Mouse (Mus musculus) ovary, adult 18-20 months (tissue): ENCODE results near the gene Dmd.

Experiments
- DNase-seq: peaks from one replicate; pipeline ENCODE4 v3.0.0; 2022; ENCODE audit warnings: low spot score, mixed read lengths

The Dmd gene

DNA sequence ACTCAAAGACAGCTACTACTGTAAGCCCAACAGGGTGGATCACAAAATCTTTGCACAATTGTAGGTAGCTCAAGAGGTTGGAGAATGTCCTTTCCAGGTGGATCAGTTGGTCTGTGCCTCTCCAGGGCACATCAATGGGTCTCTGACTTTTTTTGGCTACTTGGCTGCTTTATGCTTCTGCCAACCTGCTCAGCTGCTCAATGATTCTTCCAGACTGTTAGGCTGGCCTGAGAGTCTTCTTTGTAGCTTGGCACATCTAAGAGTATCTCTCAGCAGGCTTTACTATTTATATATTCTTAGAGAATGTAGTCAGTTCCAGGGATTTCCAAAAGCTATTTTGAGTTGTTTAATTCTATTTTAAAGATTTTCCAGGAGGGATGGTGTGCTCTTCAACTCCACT is 1416.3 kb downstream of the Dmd start:
- no peak for DNase-seq

DNA sequence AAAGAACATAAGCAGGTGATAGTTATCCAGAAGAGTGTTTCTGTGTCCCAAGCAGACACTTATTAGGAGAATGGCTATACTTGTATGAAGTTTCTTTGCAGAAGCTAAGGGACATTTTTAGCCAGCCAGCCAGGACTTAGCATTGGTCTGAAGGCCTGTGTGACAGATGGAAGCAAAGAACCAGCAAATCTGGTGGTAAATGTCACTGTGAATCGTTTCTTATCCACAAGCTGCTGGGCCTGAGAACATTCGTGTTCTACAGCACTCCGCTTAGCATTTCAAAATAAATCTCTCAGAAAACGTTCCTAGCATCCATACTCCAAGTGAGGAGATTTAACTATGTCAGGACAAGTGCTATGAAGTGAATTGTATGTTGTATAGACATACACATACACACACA is 1486.9 kb downstream of the Dmd start:
- DNase-seq, result no peak

DNA sequence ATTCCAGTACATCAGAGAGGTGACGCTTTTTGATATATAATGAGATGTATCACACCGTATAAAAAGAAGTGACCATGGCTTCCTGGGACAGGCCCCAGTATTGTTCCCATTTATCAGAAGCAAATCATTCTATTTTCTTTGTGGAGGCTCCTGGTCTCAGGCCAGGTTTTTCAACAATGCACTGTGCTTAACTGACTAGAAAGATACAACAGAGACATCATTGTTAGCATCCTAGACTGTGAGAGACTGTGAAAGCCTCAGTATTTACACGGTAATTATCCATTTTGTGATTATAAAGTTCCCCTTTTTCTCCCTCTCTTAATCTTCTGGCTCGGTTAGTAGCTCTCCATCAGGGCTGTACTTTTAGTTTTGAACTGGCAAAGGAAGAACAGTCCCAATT is 1487.9 kb downstream of the Dmd start:
- DNase-seq, result no peak

DNA sequence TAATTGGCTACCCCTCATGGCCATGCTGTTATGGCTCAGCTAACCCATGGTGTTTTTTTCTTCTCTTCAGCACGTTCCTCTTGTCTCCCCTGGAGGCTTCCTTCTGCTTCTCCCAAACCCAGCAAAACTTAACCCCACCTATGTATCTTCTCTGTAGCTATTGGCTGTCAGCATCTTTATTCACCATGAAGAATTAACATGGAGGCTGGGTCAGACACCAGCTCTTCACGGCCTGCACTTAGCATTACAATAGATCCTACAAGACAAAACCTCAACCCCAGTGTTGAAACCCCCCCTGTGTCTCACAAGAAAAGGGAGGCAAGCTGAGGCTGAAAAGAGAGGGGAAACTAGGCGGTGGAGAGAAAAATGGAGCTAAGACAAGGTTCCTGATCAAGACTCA is 1494.3 kb downstream of the Dmd start:
- no peak for DNase-seq

DNA sequence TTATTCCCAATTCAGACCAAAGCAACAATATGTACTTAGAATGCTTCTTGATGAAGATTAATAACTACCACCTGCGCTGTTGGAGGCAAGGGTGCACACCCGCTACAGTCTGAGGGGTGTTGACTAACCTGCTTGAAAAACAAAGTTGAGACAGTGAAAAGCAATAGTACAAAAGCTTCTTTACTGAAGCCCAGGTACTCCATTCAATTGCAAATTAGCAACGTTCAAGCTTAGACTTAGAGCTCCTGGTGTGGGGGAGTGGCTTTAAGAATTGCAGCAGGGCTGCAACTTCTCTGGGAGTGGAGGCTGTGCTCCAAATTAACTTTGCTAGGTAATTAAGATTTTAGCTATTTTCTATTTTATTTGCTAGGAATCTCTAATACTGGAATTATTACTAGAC is 1495.3 kb downstream of the Dmd start:
- DNase-seq, result no peak

DNA sequence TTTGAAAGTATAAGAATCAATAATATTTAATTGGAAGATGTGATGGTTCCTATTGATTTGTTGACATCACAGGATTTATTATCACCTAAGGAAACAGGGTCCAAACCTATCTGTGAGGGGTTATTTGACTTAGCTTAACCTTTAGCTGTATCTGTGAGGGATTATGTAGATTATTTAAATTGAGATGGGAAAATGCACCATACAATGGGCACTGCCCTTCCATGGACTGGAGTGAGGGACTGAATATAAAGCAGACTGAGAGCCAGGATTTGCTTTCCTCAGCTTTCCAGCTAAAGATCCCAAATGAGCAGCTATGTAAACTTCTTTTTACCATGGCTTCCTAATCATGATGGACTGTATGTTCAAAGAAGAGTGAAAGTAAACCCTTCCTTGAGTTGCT is 1496.0 kb downstream of the Dmd start:
- no peak for DNase-seq

DNA sequence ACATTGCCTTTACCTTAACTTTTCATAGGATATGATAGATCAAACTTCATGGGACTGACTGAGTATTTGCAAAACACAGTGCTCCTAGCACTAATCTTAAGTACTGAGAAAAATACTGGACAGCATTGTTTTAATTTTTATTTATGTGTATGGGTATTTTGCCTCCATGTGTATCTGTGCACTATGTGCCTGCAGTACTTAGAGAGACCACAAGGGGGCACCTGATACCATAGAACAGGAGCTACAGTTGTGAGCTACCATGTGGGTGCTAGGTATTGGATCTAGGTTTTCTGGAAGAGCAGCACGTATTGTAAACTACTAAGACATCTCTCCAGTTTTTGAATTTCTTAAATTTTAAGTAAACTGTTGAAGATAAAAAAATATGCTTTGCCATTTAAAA is 1505.8 kb downstream of the Dmd start:
- DNase-seq, result no peak

DNA sequence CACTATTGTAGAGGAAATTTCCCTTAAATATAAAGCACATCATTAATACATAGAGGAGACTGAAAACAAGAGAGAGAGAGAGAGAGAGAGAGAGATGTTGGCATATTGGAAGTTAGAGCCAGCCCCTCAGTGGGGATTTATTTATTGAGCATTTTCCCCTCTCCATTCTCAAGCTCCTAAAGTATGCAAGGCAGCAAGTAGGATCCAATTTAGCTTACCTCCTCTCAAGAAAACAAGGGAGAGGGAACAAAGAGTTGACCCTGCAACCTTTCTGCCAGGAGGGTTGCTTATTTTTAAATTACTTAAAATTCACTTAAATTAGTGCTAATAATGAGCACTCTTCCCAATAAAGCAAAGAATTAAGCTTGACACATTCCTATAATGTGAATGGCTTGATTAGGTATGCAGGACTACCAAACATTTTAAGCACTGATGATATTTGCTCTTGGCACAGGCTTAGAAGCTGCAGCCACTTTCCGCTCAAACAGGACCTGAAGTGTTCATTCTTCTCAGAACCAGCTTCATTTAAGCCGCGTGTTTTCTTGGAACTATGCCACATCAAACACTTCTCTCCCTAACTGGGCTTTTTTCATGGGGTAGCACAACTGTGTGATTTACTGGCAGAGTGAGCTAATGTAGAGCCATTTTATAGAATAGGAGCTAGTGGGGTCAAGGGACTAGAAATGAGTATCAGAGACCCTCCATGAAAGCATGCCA is 1566.1 kb downstream of the Dmd start:
- no peak for DNase-seq

DNA sequence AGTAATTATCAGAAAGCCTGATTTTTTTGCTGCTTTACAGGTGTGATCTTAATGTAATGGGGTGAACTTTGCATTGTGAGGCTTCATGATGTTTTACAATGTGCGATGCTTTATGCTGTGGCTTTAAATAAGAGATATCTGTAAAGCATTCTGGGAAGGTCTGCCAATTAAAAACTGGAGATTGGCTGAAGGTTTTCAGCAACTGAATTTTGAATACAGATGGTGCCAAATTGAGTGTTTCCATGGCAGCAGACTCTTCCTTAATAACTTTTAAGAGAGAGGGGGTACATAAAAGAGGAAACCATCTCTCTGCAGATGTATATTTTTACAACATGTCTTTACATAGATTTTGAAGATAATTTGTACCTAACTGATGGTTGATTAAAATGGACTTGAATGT is 1603.3 kb downstream of the Dmd start:
- no peak for DNase-seq

DNA sequence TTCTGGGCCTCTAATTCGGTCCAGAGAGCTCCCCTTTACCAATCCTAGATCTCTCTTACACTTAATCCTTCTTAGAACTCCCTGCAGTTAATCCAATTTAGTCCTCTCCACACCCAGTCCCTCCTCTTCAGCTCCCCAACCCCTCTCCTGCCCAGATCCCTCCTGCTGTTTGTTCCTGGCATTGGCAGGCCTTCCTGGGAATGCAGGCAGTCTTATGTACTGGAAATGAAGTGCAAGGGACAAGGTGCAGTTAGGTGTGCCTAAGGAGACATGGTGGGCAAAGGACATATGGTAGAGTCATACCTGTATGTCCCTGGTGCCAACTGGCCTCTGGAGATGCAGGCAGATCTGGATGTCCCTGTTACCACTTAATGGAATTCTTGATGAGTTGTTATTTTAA is 1604.8 kb downstream of the Dmd start:
- DNase-seq, result no peak

DNA sequence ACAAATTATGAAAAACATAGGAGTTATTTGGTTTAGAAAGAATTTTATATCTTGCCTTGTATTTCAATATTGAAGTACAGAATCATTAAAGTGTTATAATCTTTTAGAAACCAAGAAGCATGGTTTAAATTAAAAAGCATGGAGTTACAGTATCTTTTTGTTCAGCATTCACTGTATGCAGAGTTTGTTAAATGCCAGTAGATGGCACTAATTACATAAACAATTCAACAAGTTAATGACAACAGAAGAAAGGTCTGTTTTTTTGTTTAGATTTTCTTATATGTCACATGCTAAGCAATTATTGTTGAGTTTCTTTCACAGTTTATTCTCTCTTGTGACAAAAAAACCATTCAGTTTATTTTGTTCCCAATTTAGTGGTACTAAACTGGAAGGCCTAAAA is 1649.8 kb downstream of the Dmd start:
- DNase-seq, result no peak

DNA sequence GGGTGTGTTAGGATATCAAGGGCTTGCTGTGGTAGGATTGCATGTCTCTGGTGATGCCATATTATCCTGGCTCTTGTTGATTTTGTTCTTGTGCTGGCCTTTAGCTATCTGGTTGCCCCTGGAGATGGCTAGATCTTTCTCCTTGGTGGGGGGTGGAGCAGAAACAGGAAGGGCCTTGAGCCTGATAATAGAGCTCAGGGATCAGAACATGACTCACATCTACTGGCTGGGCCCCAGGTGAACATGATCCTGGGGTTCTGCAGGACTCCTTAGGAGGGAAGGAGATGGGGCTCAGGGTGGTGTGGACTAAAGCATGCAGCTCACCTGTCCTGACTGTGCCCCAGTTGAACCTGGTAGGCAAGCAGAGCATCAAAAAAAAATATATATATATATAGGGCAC is 1691.8 kb downstream of the Dmd start:
- no peak for DNase-seq

DNA sequence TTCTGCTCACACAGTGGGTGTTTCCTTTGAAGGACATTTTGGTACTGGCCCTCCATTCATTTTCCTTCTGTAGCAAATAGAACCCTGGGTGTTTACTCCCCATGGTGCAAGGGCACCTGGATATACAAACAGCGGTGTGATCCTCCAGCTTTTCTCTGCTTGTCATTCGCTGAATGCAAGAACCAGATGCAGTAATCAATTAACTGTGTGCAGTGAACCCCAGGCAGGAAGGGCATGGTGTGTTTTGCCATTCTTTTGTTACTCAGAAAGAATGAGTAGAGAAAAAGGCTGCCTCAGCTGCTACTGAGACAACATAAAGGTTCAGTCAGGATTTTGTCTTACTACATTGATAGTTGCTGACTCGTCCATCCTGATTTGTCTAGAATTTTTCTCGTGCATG is 1799.0 kb downstream of the Dmd start:
- no peak for DNase-seq

DNA sequence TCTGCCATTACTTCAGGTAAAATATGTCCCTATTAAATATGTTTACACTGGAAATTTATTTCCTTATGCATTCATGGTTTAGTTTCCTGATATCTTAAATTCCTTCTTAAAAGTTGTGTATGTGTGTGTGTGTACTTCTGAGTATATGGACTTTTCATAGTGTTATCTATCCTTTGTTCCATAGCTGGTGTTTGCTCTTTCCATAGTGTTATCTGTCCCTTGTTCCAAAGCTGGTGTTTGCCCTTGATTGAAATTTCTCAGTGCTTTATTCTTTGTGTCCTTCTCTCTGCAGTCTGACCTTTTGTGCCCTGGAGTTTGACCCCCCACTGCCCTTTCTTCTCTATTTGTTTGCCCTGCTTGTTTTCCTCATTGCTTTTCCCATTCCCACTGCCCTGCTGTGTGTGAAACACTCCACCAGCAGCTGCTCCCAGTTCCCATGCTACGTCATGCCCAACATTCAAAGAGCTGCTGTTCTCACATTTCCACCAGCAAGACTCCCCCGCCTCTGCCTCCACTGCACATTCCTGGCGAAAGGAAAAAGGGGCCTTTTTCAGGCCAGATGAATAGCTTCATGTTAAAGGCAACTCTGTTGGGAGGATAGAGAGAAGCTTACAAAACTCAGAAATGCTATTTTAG is 1911.5 kb downstream of the Dmd start:
- no peak for DNase-seq

DNA sequence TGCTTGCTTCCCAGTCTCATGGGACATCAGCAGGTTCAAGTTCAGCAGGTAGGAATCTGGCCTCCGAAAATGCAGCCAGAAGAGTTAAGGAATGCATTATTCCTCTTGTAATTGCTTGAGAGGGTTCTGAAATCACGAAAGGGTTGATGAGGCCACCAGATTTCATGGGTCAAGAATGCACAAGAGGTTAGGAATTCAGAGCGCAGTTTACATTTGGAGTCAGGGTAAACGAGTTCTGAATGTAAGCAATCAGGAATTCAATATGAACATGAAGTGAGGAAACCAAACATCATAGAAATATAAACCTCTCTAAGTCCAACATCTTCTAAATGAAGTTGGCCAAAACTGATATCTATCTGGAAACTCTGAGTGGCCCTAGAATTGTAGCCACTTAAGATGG is 1924.4 kb downstream of the Dmd start:
- DNase-seq, result no peak

DNA sequence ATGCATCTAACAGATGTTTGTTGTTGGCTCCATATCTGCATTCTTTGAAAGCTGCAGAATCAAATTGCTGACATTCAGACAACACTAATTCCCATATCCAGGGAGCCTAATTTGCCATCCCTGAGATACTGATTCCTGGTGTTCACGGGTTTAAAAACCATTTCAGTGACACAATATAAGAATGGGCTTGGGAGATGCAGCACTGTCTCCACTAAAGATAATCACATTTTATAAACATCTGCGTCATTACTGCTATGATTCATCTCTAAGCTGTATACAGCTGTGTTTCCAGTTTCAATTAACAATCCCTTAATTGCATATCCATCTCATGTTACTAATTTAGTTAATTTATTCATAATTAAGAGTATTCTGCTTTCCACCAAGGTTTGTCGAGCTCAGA is 1929.5 kb downstream of the Dmd start:
- no peak for DNase-seq

DNA sequence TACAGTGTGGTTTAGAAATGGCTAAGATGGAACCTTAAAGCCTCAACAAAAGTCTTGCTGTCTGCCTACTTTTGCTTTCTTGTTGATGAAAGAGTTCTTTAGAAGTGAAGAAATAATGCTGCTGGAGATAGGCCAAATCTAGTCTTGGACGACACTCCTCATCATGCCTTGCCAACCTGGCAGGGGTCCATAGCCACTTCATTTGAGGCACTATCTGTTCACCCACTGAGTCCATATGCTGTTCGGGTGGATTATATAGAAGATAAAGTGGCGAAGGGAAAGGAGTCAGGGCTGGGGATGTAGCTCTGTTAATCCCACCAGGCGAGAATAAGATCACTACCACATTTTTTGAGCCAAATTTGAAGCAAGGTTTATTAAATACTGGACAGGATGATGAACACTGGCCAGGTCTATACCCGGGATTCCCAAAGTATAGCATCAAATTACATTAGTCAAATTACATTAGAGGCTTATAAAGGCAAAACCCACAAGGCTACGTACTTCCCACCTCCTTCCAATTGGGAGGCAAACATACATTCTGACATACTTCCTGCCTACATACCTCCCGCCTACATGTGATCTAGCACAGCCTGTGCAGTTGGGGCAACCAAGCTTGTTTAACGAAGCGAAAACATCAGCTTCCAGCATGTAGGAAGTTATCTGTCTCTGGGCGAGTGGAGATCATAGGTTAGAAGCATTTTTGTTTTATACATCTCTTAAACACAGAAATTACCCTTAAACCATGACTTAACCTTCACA is 1984.2 kb downstream of the Dmd start:
- DNase-seq, result no peak

DNA sequence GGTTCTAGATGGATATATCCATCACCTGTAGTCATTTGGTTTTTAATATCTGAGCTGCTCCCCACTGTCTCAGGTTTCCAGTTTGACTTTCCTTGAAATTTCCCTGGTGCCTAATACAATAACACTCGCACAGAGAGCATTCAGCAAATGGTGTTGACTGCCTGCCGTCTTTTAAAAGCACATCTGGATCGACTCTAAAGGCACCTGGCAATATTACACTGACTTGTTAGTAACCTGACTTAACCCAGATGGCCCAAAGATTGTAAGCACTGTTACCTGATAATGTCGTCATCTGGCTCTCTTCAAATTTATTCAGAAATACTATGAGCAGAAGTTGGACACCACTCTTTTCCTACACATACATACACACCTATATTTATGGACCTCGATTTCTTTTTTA is 2011.9 kb downstream of the Dmd start:
- no peak for DNase-seq

DNA sequence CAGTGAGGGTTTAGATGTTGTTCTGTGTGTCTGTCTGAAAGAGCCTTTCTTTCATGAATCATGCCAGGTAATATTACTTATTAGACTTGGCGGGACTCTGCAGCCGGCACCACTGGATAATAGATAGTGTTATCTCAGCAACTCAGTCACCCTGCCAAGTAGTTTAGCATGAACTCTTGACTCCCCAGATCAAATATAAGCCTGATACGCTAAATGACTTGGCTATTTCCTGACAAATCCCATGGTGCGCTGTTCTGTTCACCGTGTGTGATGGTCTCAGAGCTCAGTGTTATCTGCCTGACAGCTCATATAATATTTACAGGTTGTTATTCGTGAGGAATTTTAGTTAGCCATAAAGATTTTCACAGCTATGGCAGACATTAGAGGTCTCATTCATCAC is 2012.3 kb downstream of the Dmd start:
- DNase-seq, result no peak

DNA sequence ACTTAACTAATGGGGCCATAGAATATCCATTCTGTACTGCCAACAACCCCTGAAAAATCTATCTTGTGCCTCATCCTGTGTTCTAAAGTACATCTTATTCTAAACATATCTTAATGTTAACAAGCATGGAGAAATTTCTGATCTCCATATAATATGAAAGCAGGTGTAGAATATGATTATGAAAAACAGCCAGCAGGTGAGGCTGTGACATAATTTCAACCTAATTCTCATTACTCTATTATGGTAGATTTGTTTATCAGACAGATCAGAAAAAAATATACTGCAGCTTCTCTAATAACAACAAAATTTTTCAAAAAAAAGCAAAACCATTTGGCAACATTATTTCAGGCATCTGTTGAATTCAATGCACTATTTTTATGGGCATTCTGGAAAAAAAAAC is 2059.6 kb downstream of the Dmd start:
- no peak for DNase-seq

DNA sequence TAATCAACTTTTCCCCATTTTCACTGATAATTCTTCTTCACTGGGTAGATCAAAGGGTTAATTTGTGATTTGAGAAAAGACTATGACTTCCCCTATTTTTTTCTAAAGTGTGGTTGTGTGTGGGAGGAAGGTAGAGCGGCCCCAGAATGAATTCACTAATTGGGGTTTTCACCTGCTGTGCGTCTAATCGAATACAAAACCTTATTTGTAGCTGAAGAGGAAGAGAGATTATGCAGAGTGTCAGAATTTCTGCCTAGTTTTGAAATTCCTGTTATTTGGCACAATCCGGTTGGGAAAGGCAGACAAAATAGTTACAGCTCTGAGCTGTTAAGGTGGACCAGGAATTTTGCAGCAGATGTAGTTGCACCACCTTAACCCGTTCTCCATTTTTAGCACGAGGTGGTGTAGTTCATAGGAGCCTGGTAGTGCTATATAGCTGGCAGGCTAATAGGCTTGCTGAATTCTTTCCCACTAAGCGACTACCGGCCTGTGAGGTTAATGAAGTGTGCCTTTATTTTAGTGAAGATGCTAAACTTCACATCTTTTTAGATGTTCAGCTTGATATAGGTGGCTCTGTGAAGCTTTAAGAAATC is 2092.9 kb downstream of the Dmd start:
- no peak for DNase-seq

DNA sequence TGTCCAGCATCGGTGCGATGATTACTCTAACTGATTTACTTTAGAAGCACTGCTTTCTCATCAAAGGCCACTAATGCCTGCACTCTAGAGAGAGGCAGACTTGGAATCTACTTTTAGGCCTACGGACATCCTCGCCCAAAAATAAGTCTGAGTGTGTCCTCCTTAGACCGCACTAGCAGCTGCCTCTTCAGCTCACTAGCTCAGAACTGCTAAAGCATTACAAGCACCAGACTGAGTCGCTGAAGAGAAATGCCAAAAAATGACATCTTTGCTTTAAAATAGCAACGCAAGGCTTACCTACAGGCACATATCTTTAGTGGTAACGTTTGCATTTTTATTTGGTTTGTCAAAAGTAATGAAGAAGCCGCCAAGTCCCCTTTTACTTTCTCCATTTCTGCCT is 2098.0 kb downstream of the Dmd start:
- no peak for DNase-seq
